Mouse (Mus musculus) ES-Bruce4 (cell line): ENCODE results near the gene Hyal5. TPM values are rescaled to one million over a fixed set of nuclear protein-coding genes. Genes with fewer than 3 reads are reported as not detected.

Experiments
- H3K27ac ChIP-seq: 2 replicates; pipeline ENCODE4 v1.5.1; 2012; ENCODE audit warnings: low read length, inconsistent platforms; ENCODE audit not compliant: insufficient read depth
- H3K27me3 ChIP-seq: 2 replicates; pipeline ENCODE4 v1.6.1; 2012; ENCODE audit warnings: mild to moderate bottlenecking, low read length, inconsistent platforms; ENCODE audit not compliant: control insufficient read depth, poor library complexity, insufficient read depth, severe bottlenecking
- H3K36me3 ChIP-seq: 2 replicates; pipeline ENCODE4 v1.6.1; 2012; ENCODE audit warnings: inconsistent platforms, mild to moderate bottlenecking, low read length, moderate library complexity; ENCODE audit not compliant: control insufficient read depth, poor library complexity, insufficient read depth, severe bottlenecking
- H3K4me1 ChIP-seq: one replicate; pipeline ENCODE4 v1.8.1; 2011; ENCODE audit warnings: low read length; ENCODE audit not compliant: control insufficient read depth, insufficient read depth
- H3K4me3 ChIP-seq: 2 replicates; pipeline ENCODE4 v1.5.1; 2011; ENCODE audit warnings: low read depth, mild to moderate bottlenecking, low read length
- H3K9ac ChIP-seq: 2 replicates; pipeline ENCODE4 v1.6.1; 2012; ENCODE audit warnings: low read depth, mild to moderate bottlenecking, inconsistent platforms; ENCODE audit not compliant: poor library complexity, severe bottlenecking
- H3K9me3 ChIP-seq: replicated peaks from 2 replicates; pipeline ENCODE4 v1.6.1; 2012; ENCODE audit warnings: mild to moderate bottlenecking, low read length, inconsistent platforms; ENCODE audit not compliant: control insufficient read depth, poor library complexity, insufficient read depth, severe bottlenecking
- CTCF ChIP-seq: IDR thresholded peaks from one replicate; pipeline ENCODE4 v1.8.1; 2011; ENCODE audit warnings: low read depth, low read length
- EP300 ChIP-seq: IDR thresholded peaks from 2 replicates; pipeline ENCODE4 v1.6.1; 2011; ENCODE audit warnings: low read depth, low read length; ENCODE audit not compliant: insufficient read depth
- POLR2A ChIP-seq: IDR thresholded peaks from one replicate; pipeline ENCODE4 v1.8.1; 2011; ENCODE audit warnings: low read length; ENCODE audit not compliant: insufficient read depth
- polyA plus RNA-seq: library from polyadenylated mRNA; stranded (reverse); fragments of >200 nt; gene quantifications from 2 replicates; pipeline ENCODE4 v1.2.4, GENCODE M21; 2011; ENCODE audit warnings: low read depth; ENCODE audit not compliant: missing spikeins, insufficient read depth, insufficient read length

The Hyal5 gene
- polyA plus RNA-seq, 1 experiment: not detected

GRCm38 (mm10) chr6:24907824-24908223, 50.0 kb downstream of the Hyal5 start:
- Histone ChIP-seq H3K27me3 (no peaks in the 10 kb centered on the region), H3K27ac (no peak overlapping the region), H3K9ac (no peak overlapping the region), H3K4me1 (no peaks in the 10 kb centered on the region), H3K9me3 (no peaks in the 10 kb centered on the region), H3K4me3 (no peak overlapping the region), H3K36me3 (no peaks in the 10 kb centered on the region)
- TF ChIP-seq EP300 (no peak), POLR2A (no peak), CTCF (no peak)

- no peak for TF ChIP-seq CTCF
- no peak for TF ChIP-seq EP300
- TF ChIP-seq POLR2A: no peak
- H3K36me3 ChIP-seq: no peaks in the 10 kb centered on the region
- no peaks in the 10 kb centered on the region for H3K4me1 ChIP-seq
- no peaks in the 10 kb centered on the region for H3K9me3 ChIP-seq
- H3K4me3 ChIP-seq: no peak overlapping the region
- H3K27me3 ChIP-seq: no peaks in the 10 kb centered on the region
- no peak overlapping the region for H3K9ac ChIP-seq
- H3K27ac ChIP-seq: no peak overlapping the region
Measured at GRCm38 (mm10) chr6:24910016-24910727, 52.4 kb downstream of the Hyal5 start.

GRCm38 (mm10) chr6:24910728-24911105, 52.9 kb downstream of the Hyal5 start:
- H3K4me3 ChIP-seq: no peak overlapping the region
- TF ChIP-seq CTCF (no peak), EP300 (no peak), POLR2A (no peak)
- no peak overlapping the region for H3K9ac ChIP-seq
- H3K36me3 ChIP-seq: no peaks in the 10 kb centered on the region
- H3K4me1 ChIP-seq: no peaks in the 10 kb centered on the region
- H3K27me3 ChIP-seq: no peaks in the 10 kb centered on the region
- no peak overlapping the region for H3K27ac ChIP-seq
- no peaks in the 10 kb centered on the region for H3K9me3 ChIP-seq

DNA sequence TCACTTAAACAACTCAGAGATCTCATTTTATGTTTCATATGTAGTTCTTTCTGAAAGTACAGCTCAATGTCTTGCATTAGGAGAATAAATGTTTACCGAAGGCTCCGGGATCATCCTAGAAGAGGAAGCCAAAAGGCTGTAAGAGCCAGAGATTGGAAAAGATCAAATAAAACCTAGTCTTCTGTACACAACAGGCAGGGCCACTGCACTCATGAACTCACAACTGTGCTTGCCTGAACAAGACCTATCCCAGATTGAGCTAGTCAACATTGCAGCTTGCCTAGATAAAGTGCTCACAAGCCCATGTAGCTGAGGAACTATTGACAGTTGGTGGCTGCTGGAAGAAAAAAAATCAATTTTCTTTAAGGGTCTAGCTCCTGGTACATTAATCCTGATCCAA, 55.8 kb downstream of the Hyal5 start:
- H3K27ac ChIP-seq: no peak overlapping the region
- no peaks in the 10 kb centered on the region for H3K4me1 ChIP-seq
- TF ChIP-seq CTCF: no peak
- no peak for TF ChIP-seq POLR2A
- no peak for TF ChIP-seq EP300
- no peaks in the 10 kb centered on the region for H3K9me3 ChIP-seq
- H3K27me3 ChIP-seq: no peaks in the 10 kb centered on the region
- no peak overlapping the region for H3K9ac ChIP-seq
- H3K36me3 ChIP-seq: no peaks in the 10 kb centered on the region
- H3K4me3 ChIP-seq: no peak overlapping the region

- TF ChIP-seq POLR2A (no peak), CTCF (no peak), EP300 (no peak)
- peaks cover 18% of the 10 kb centered on the region for H3K9me3 ChIP-seq
- H3K4me3 ChIP-seq: no peak overlapping the region
- H3K36me3 ChIP-seq: no peaks in the 10 kb centered on the region
- no peaks in the 10 kb centered on the region for H3K27me3 ChIP-seq
- no peak overlapping the region for H3K27ac ChIP-seq
- no peaks in the 10 kb centered on the region for H3K4me1 ChIP-seq
- H3K9ac ChIP-seq: no peak overlapping the region
Measured at GRCm38 (mm10) chr6:24925076-24925785, 67.4 kb downstream of the Hyal5 start.

Other genes starting within 250 kb of the Hyal5 start
- gene Wasl, start 193.0 kb upstream of the Hyal5 start, polyA plus RNA-seq: 62.3 and 63.1 TPM in 2 replicates
- not detected in 2 replicates for gene Hyal6, start 124.8 kb upstream of the Hyal5 start, polyA plus RNA-seq
- gene Hyal4, start 109.7 kb upstream of the Hyal5 start, polyA plus RNA-seq: not detected in 2 replicates
- not detected in 2 replicates for gene Spam1, start 66.8 kb upstream of the Hyal5 start, polyA plus RNA-seq
- gene Tmem229a, start 98.3 kb downstream of the Hyal5 start, polyA plus RNA-seq: 0.47 and 0.49 TPM in 2 replicates